Mouse (Mus musculus) forebrain, embryonic 15.5 days (tissue): ENCODE measurements around the gene Itga1. TPM values are rescaled to one million over a fixed set of nuclear protein-coding genes. Genes with fewer than 3 reads are reported as not detected.
A peak's percentile ranks its signal among the peaks of the same experiment; 100 is the strongest.

Experiments used
- ATAC-seq: fragments of 200-750 bp; cut with Nextera tagmentation; replicated peaks from 2 replicates; pipeline ENCODE4 v1.8.0; 2017; ENCODE audit warnings: mild to moderate bottlenecking, moderate TSS enrichment, moderate library complexity
- H3K27ac ChIP-seq: fragments of 300-500 bp; sonication (generic); replicated peaks from 2 replicates; pipeline ENCODE4 v1.5.1; 2015; ENCODE audit warnings: mild to moderate bottlenecking, inconsistent platforms
- H3K27me3 ChIP-seq: fragments of 300-500 bp; sonication (generic); 2 replicates; pipeline ENCODE4 v1.6.1; 2015; ENCODE audit warnings: inconsistent platforms
- H3K36me3 ChIP-seq: fragments of 300-500 bp; sonication (generic); 2 replicates; pipeline ENCODE4 v1.6.1; 2015; ENCODE audit warnings: mild to moderate bottlenecking, inconsistent platforms
- H3K4me1 ChIP-seq: fragments of 300-500 bp; sonication (generic); 2 replicates; pipeline ENCODE4 v1.6.1; 2015; ENCODE audit warnings: inconsistent platforms
- H3K4me2 ChIP-seq: fragments of 300-500 bp; sonication (generic); replicated peaks from 2 replicates; pipeline ENCODE4 v1.6.1; 2015; ENCODE audit warnings: mild to moderate bottlenecking, inconsistent platforms
- H3K4me3 ChIP-seq: fragments of 300-500 bp; sonication (generic); 2 replicates; pipeline ENCODE4 v1.5.1; 2015; ENCODE audit warnings: mild to moderate bottlenecking, inconsistent platforms
- H3K9ac ChIP-seq: fragments of 300-500 bp; sonication (generic); replicated peaks from 2 replicates; pipeline ENCODE4 v1.6.1; 2015; ENCODE audit warnings: mild to moderate bottlenecking, inconsistent platforms
- H3K9me3 ChIP-seq: fragments of 300-500 bp; sonication (generic); 2 replicates; pipeline ENCODE4 v1.6.1; 2016; ENCODE audit warnings: inconsistent platforms
- WGBS: fragments of 180-500 bp; shearing (Covaris S2); methylation state at CpG from one replicate; pipeline ENCODE4 v1.1.7; 2015; ENCODE audit warnings: mixed read lengths; 5-methylcytosine and 5-hydroxymethylcytosine counted together
- polyA plus RNA-seq: library from polyadenylated mRNA; unstranded; fragments of >200 nt; fragmentation: Nextera tagmentation; extraction: Ambion mirVana; gene quantifications from 2 replicates; pipeline ENCODE4 v1.2.1, GENCODE M21; 2015

Gene Itga1
- polyA plus RNA-seq, 1 experiment from 2014 or later = 5.6 TPM

GRCm38 (mm10) chr13:114999582-114999981 is 102.2 kb downstream of the Itga1 start:
- Histone ChIP-seq H3K9me3 (no peaks in the 10 kb centered on the region), H3K4me2 (no peak overlapping the region), H3K27me3 (no peaks in the 10 kb centered on the region), H3K9ac (no peak overlapping the region), H3K4me1 (no peaks in the 10 kb centered on the region), H3K4me3 (no peak overlapping the region), H3K36me3 (no peaks in the 10 kb centered on the region), H3K27ac (no peak overlapping the region)
- no peak for ATAC-seq
- 90% methylated on average over 4 of the region's 4 CpGs for WGBS

- no peaks in the 10 kb centered on the region for H3K9me3 ChIP-seq
- H3K4me3 ChIP-seq = no peak overlapping the region
- H3K36me3 ChIP-seq = no peaks in the 10 kb centered on the region
- no peak for ATAC-seq
- H3K27ac ChIP-seq = no peak overlapping the region
- H3K4me2 ChIP-seq = no peak overlapping the region
- no peaks in the 10 kb centered on the region for H3K27me3 ChIP-seq
- 91% methylated on average over 10 of the region's 10 CpGs for WGBS
- 0 out of 2 replicates have a peak, but pooled peaks cover 2% of the 10 kb centered on the region for H3K4me1 ChIP-seq
- no peak overlapping the region for H3K9ac ChIP-seq
These were observed 103.7 kb downstream of the Itga1 start for GRCm38 (mm10) chr13:114998100-114998499.

GRCm38 (mm10) chr13:114992260-114993014 is 109.3 kb downstream of the Itga1 start:
- peaks cover 15% of the 10 kb centered on the region for H3K4me1 ChIP-seq
- H3K4me2 ChIP-seq = 0 out of 2 replicates have a peak overlapping the region, but pooled peaks have one; percentile 6
- peak overlapping the region; percentile 50 for H3K27ac ChIP-seq
- no peak overlapping the region for H3K9ac ChIP-seq
- WGBS = 6% methylated on average over 14 of the region's 14 CpGs
- H3K27me3 ChIP-seq = no peaks in the 10 kb centered on the region
- peak; percentile 83 for ATAC-seq
- no peaks in the 10 kb centered on the region for H3K36me3 ChIP-seq
- H3K4me3 ChIP-seq = no peak overlapping the region
- H3K9me3 ChIP-seq = no peaks in the 10 kb centered on the region

GRCm38 (mm10) chr13:114987668-114988067 is 114.1 kb downstream of the Itga1 start:
- Histone ChIP-seq H3K27me3 (no peaks in the 10 kb centered on the region), H3K9ac (no peak overlapping the region), H3K4me2 (no peak overlapping the region), H3K27ac (no peak overlapping the region), H3K4me3 (no peak overlapping the region), H3K36me3 (no peaks in the 10 kb centered on the region), H3K9me3 (no peaks in the 10 kb centered on the region), H3K4me1 (peaks cover 9% of the 10 kb centered on the region)
- ATAC-seq = no peak
- WGBS = 71% methylated on average over 6 of the region's 6 CpGs

- Histone ChIP-seq H3K4me2 (no peak overlapping the region), H3K9me3 (no peaks in the 10 kb centered on the region), H3K4me1 (peaks cover 4% of the 10 kb centered on the region), H3K27ac (no peak overlapping the region), H3K4me3 (no peak overlapping the region), H3K27me3 (no peaks in the 10 kb centered on the region), H3K36me3 (no peaks in the 10 kb centered on the region), H3K9ac (no peak overlapping the region)
- 73% methylated on average over 2 of the region's 2 CpGs for WGBS
- ATAC-seq = no peak
These were observed 114.6 kb downstream of the Itga1 start for GRCm38 (mm10) chr13:114987161-114987560.

GRCm38 (mm10) chr13:114984658-114985057 is 117.1 kb downstream of the Itga1 start:
- no peaks in the 10 kb centered on the region for H3K27me3 ChIP-seq
- ATAC-seq = no peak
- H3K4me3 ChIP-seq = no peak overlapping the region
- no peak overlapping the region for H3K4me2 ChIP-seq
- WGBS = 90% methylated on average over 1 of the region's 1 CpGs
- no peak overlapping the region for H3K9ac ChIP-seq
- no peaks in the 10 kb centered on the region for H3K9me3 ChIP-seq
- no peaks in the 10 kb centered on the region for H3K36me3 ChIP-seq
- H3K27ac ChIP-seq = no peak overlapping the region
- H3K4me1 ChIP-seq = no peaks in the 10 kb centered on the region

GRCm38 (mm10) chr13:114983116-114983515 is 118.6 kb downstream of the Itga1 start:
- H3K4me2 ChIP-seq = no peak overlapping the region
- 82% methylated on average over 7 of the region's 7 CpGs for WGBS
- ATAC-seq = no peak
- H3K27ac ChIP-seq = no peak overlapping the region
- H3K4me3 ChIP-seq = no peak overlapping the region
- no peaks in the 10 kb centered on the region for H3K36me3 ChIP-seq
- H3K9me3 ChIP-seq = no peaks in the 10 kb centered on the region
- no peaks in the 10 kb centered on the region for H3K27me3 ChIP-seq
- H3K4me1 ChIP-seq = no peaks in the 10 kb centered on the region
- no peak overlapping the region for H3K9ac ChIP-seq

GRCm38 (mm10) chr13:114980831-114981419 is 120.8 kb downstream of the Itga1 start:
- Histone ChIP-seq H3K4me2 (no peak overlapping the region), H3K9me3 (no peaks in the 10 kb centered on the region), H3K36me3 (no peaks in the 10 kb centered on the region), H3K27ac (no peak overlapping the region), H3K27me3 (no peaks in the 10 kb centered on the region), H3K4me3 (no peak overlapping the region), H3K9ac (no peak overlapping the region), H3K4me1 (no peaks in the 10 kb centered on the region)
- 39% methylated on average over 10 of the region's 10 CpGs for WGBS
- ATAC-seq = peak; percentile 46; the same call in 1 of the 2 replicates

- H3K4me1 ChIP-seq = no peaks in the 10 kb centered on the region
- no peak for ATAC-seq
- no peak overlapping the region for H3K9ac ChIP-seq
- H3K27me3 ChIP-seq = no peaks in the 10 kb centered on the region
- no peak overlapping the region for H3K27ac ChIP-seq
- H3K9me3 ChIP-seq = no peaks in the 10 kb centered on the region
- no peaks in the 10 kb centered on the region for H3K36me3 ChIP-seq
- H3K4me3 ChIP-seq = no peak overlapping the region
- H3K4me2 ChIP-seq = no peak overlapping the region
- WGBS = 77% methylated on average over 6 of the region's 6 CpGs
These were observed 127.2 kb downstream of the Itga1 start for GRCm38 (mm10) chr13:114974484-114975042.

- H3K36me3 ChIP-seq = no peaks in the 10 kb centered on the region
- no peaks in the 10 kb centered on the region for H3K4me1 ChIP-seq
- no peak for ATAC-seq
- no peak overlapping the region for H3K9ac ChIP-seq
- H3K4me2 ChIP-seq = no peak overlapping the region
- no peak overlapping the region for H3K4me3 ChIP-seq
- H3K27ac ChIP-seq = no peak overlapping the region
- no peaks in the 10 kb centered on the region for H3K9me3 ChIP-seq
- WGBS = 97% methylated on average over 3 of the region's 3 CpGs
- H3K27me3 ChIP-seq = no peaks in the 10 kb centered on the region
These were observed 129.9 kb downstream of the Itga1 start for GRCm38 (mm10) chr13:114971905-114972304.

GRCm38 (mm10) chr13:114964233-114964632 is 137.5 kb downstream of the Itga1 start:
- Histone ChIP-seq H3K36me3 (no peaks in the 10 kb centered on the region), H3K9me3 (no peaks in the 10 kb centered on the region), H3K9ac (no peak overlapping the region), H3K27ac (no peak overlapping the region), H3K4me3 (no peak overlapping the region), H3K4me1 (no peaks in the 10 kb centered on the region), H3K27me3 (no peaks in the 10 kb centered on the region), H3K4me2 (no peak overlapping the region)
- 19% methylated on average over 2 of the region's 2 CpGs for WGBS
- ATAC-seq = peak; percentile 93

- no peak overlapping the region for H3K27ac ChIP-seq
- no peak overlapping the region for H3K4me2 ChIP-seq
- H3K27me3 ChIP-seq = no peaks in the 10 kb centered on the region
- H3K4me3 ChIP-seq = no peak overlapping the region
- ATAC-seq = no peak
- no peaks in the 10 kb centered on the region for H3K36me3 ChIP-seq
- no peak overlapping the region for H3K9ac ChIP-seq
- H3K9me3 ChIP-seq = no peaks in the 10 kb centered on the region
- H3K4me1 ChIP-seq = no peaks in the 10 kb centered on the region
These were observed 147.2 kb downstream of the Itga1 start for GRCm38 (mm10) chr13:114954516-114954915.
